Mouse (Mus musculus): ENCODE measurements around the gene Elmsan1. TPM values are rescaled to one million over a fixed set of nuclear protein-coding genes. Genes with fewer than 3 reads are reported as not detected.

Gene Elmsan1
- polyA plus RNA-seq, 1 experiment from 2014 or later: 7.0 TPM

DNA sequence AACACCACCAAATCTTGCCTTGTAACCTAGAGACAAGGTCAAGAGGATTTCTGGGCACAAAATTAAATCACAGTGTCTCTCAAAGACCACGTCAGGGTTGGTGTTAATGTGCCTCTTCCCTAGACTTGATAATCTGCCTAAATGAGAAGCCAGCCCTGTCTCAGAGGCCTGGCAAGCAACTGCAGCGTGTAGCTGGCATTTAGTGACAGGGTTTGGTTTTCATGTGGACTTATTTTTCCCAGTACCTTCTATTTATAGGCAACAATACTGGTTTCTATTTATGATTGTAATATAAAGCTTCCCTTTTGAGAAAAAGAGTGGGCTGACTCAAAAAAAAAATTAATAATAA is 63.2 kb downstream of the Elmsan1 start:
- no peak for ATAC-seq (ENCODE audit: insufficient number of reproducible peaks, insufficient read depth, low FRiP score, low TSS enrichment, low read depth)
- H3K4me2 ChIP-seq: no peak overlapping the region
- WGBS: 79% methylated on average over 2 of the region's 2 CpGs

DNA sequence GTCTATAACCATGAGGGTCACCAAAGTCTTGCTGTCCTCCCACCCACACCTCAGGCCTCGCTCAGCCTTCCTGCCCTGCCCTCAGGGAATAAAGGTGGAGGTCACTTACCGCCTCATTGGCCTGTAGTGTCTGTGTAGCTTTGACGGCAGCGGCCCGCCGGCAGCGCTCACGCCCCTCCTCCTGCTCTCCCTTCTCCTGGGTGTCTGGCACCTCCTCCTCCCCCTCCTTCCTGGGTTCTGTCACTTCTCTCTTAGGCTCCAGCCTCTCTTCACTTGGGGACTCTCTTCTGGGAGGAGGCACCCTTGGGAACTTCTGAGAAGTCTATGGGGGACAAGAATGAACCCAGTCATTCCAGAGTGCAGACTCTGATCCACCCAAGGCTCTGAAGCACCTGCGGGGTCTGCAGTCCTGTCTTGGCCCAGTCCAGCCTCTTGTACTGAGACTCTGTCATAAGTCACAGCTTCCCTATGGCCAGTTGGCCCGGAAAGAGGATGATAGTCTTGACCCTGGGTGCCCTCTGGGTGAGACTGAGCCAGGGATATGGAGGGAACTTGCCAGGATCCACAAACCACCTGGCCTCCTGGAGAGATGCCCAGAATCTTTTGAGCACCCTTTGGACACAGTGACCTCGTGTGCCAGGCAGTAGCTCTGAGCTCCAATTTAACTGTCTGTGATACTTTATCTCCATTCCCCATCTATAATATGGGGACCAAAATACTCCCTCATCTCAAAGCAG is 63.7 kb downstream of the Elmsan1 start:
- Histone ChIP-seq H3K27ac (no peak overlapping the region), H3K4me2 (no peak overlapping the region), H3K9me3 (no peaks in the 10 kb centered on the region), H3K36me3 (peaks cover 90% of the 10 kb centered on the region), H3K9ac (replicated peaks) (no peak overlapping the region), H3K4me1 (replicated peaks) (peaks cover under 1% of the 10 kb centered on the region; the same call in 1 of the 2 replicates), H3K4me3 (replicated peaks) (no peak overlapping the region), H3K27me3 (no peaks in the 10 kb centered on the region)
- no peak for ATAC-seq (ENCODE audit: insufficient number of reproducible peaks, insufficient read depth, low FRiP score, low TSS enrichment, low read depth)
- 54% methylated on average over 11 of the region's 11 CpGs for WGBS

More for the DNA sequence above, 63.2 kb downstream of the Elmsan1 start:
- H3K9ac ChIP-seq (replicated peaks): no peak overlapping the region
- H3K4me3 ChIP-seq (replicated peaks): no peak overlapping the region
- peaks cover 93% of the 10 kb centered on the region for H3K36me3 ChIP-seq
- no peak overlapping the region for H3K27ac ChIP-seq
- no peaks in the 10 kb centered on the region for H3K27me3 ChIP-seq
- no peaks in the 10 kb centered on the region for H3K4me1 ChIP-seq (replicated peaks)
- no peaks in the 10 kb centered on the region for H3K9me3 ChIP-seq

DNA sequence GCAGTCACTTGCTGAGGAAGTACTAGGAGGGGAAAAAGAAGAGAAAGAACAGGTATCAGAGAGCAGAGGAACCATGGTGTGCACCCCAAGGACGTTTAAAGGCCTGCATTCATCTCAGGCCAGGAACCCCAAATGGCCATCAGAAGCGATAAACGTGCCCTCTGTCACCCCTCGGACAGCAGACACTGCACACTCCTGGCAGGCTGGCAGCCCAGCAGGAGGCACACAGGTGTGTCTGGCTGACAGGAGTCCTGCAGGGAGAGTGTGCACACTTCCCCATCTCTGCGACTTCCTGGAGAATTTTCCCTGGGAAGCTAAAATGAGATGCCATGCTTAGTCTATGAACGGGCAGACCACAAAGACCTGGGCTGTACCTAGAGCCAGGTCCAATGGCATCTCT is 65.3 kb downstream of the Elmsan1 start:
- Histone ChIP-seq H3K27me3 (no peaks in the 10 kb centered on the region), H3K36me3 (peaks cover 78% of the 10 kb centered on the region), H3K4me1 (replicated peaks) (peaks cover 12% of the 10 kb centered on the region), H3K4me2 (no peak overlapping the region), H3K27ac (no peak overlapping the region), H3K9me3 (no peaks in the 10 kb centered on the region), H3K9ac (replicated peaks) (no peak overlapping the region), H3K4me3 (replicated peaks) (no peak overlapping the region)
- WGBS: 75% methylated on average over 6 of the region's 6 CpGs
- ATAC-seq (ENCODE audit: insufficient number of reproducible peaks, insufficient read depth, low FRiP score, low TSS enrichment, low read depth): no peak

DNA sequence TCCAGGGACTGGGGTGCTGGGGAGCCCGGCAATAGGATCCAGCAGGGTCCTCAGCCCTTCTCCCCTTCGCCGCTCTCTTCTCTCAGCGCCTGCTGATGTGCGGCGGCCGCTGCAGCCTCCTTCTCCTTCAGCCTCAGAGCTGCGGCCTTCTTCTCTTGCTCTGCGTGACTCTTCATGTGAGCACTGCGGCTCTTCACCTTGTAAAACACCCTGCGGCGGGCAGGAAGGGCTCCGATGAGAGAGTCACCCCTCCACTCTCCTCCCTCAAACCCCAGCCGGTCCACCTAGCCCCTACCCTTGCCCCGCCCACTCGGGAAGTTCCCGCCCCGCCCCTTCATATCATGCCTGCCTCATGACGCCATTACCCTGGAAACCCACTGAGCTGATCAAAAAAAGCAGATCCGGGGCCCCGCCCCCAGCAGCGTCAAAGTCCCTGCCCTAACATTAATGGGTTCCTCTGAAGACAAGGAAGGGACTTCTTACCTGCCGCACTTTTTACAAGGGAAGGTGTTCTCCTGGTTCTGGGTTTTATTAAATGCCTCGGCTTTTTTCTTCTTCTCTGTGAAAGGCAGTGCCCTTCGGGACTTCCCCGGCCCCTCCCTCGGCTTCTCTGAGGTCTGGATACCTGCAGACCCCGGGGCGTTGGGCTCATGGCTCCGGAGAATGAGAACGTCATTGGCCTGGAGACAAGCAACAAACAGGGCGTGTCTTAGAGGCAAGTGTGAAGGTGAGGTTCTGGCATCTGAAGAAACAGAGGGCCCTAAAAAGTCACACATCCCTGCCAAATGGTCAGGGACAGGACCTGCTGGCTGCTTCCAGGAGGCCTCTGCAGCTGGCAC is 66.1 kb downstream of the Elmsan1 start:
- no peak overlapping the region for H3K9ac ChIP-seq (replicated peaks)
- no peaks in the 10 kb centered on the region for H3K27me3 ChIP-seq
- WGBS: 49% methylated on average over 32 of the region's 32 CpGs
- H3K4me3 ChIP-seq (replicated peaks): no peak overlapping the region
- H3K4me1 ChIP-seq (replicated peaks): peaks cover 20% of the 10 kb centered on the region
- H3K9me3 ChIP-seq: no peaks in the 10 kb centered on the region
- H3K4me2 ChIP-seq: no peak overlapping the region
- no peak overlapping the region for H3K27ac ChIP-seq
- H3K36me3 ChIP-seq: peaks cover 69% of the 10 kb centered on the region
- ATAC-seq (ENCODE audit: insufficient number of reproducible peaks, insufficient read depth, low FRiP score, low TSS enrichment, low read depth): no peak

DNA sequence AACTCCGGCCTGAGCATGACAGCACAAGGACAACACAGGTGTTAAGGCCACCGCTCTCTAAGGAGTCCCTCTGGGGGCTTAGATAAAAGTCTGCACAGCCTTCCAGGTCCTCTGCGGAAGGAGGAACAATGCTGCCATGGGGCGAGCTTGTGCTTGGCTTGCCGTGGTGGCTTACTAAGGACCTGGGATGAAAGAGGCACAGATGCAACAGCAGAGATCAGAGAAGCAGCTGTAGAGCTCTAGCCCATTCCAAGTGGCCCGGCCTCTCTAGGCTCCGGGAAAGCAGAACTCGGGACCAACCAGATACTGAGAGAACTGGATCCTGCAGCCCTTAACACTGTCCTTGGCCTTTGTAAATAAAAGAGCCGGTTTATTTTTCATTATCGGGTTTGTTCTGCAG is 66.8 kb downstream of the Elmsan1 start:
- 0 out of 2 replicates have a peak overlapping the region, but pooled peaks have one; percentile 7 for H3K27ac ChIP-seq
- no peak for ATAC-seq (ENCODE audit: insufficient number of reproducible peaks, insufficient read depth, low FRiP score, low TSS enrichment, low read depth)
- H3K4me2 ChIP-seq: no peak overlapping the region
- peaks cover 63% of the 10 kb centered on the region for H3K36me3 ChIP-seq
- H3K9me3 ChIP-seq: no peaks in the 10 kb centered on the region
- peaks cover 20% of the 10 kb centered on the region for H3K4me1 ChIP-seq (replicated peaks)
- no peak overlapping the region for H3K4me3 ChIP-seq (replicated peaks)
- H3K9ac ChIP-seq (replicated peaks): no peak overlapping the region
- 88% methylated on average over 10 of the region's 10 CpGs for WGBS
- no peaks in the 10 kb centered on the region for H3K27me3 ChIP-seq

DNA sequence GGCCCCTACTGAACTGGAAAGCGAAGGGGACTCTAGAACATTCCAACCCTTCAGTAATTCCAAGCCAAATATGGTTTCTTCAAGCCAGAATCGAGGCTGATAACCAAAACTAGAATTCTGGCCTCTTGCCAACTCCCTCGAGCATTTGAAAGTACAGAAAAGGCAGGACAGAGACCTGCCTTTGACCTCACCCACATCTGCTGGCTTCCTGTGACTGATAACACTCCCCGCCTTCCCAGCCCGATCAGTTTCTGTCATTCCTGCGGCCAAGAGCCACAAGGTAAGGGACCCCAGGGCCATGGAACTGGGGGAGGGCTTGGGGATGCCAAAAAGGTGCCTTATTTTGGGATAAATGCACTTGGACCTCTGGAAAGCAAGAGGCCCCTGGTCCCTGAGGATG is 67.7 kb downstream of the Elmsan1 start:
- no peak for ATAC-seq (ENCODE audit: insufficient number of reproducible peaks, insufficient read depth, low FRiP score, low TSS enrichment, low read depth)
- H3K27ac ChIP-seq: no peak overlapping the region
- peaks cover 53% of the 10 kb centered on the region for H3K36me3 ChIP-seq
- no peak overlapping the region for H3K4me2 ChIP-seq
- H3K9me3 ChIP-seq: no peaks in the 10 kb centered on the region
- 71% methylated on average over 6 of the region's 6 CpGs for WGBS
- no peak overlapping the region for H3K9ac ChIP-seq (replicated peaks)
- H3K27me3 ChIP-seq: no peaks in the 10 kb centered on the region
- H3K4me3 ChIP-seq (replicated peaks): no peak overlapping the region
- H3K4me1 ChIP-seq (replicated peaks): peaks cover 20% of the 10 kb centered on the region

DNA sequence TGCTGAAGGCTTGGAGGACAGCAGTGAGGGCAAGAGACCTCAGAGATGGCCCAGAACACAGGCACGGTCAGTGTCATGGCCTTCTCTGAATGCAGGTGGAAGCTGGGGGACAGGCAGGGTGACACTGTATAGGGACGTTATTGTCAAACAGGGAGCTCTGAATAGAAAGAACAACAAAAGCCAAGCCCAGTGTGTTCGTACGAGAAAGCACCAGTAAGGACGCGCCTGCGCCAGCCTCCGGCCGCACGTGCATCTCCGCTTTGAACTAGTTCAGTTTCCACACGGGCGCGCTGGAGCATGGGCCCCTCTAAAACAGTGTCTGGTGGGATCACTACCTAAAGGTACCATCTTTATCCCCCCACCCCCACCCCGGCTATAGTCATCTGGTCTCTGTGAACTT is 68.7 kb downstream of the Elmsan1 start:
- Histone ChIP-seq H3K4me2 (no peak overlapping the region), H3K9ac (replicated peaks) (no peak overlapping the region), H3K27ac (peak overlapping the region; percentile 7; the same call in 1 of the 2 replicates), H3K36me3 (peaks cover 47% of the 10 kb centered on the region), H3K4me1 (replicated peaks) (peaks cover 20% of the 10 kb centered on the region), H3K9me3 (no peaks in the 10 kb centered on the region), H3K27me3 (no peaks in the 10 kb centered on the region), H3K4me3 (replicated peaks) (no peak overlapping the region)
- ATAC-seq (ENCODE audit: insufficient number of reproducible peaks, insufficient read depth, low FRiP score, low TSS enrichment, low read depth): no peak
- 88% methylated on average over 15 of the region's 15 CpGs for WGBS

DNA sequence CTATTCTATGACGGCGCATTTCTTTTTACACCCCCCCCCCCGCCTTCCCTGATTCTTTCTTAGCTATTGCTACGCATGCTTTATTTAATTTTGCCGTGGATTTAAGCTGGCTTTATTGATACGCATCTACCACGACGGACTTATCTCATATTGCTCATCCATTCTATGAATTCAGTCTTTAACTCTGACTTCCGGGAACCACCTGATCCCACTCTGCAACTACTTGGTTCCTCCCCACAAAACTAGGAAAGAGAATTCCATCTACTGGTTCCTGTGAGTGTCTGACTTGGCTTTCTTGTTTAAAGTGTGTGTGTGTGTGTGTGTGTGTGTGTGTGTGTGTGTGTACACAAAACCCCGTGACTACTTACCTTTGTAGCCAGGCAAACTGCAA is 70.1 kb downstream of the Elmsan1 start:
- no peak for ATAC-seq (ENCODE audit: insufficient number of reproducible peaks, insufficient read depth, low FRiP score, low TSS enrichment, low read depth)
- H3K27ac ChIP-seq: no peak overlapping the region
- H3K4me3 ChIP-seq (replicated peaks): peak overlapping the region; percentile 47
- peak overlapping the region; percentile 63 for H3K9ac ChIP-seq (replicated peaks)
- H3K36me3 ChIP-seq: peaks cover 39% of the 10 kb centered on the region
- peak overlapping the region; percentile 77 for H3K4me2 ChIP-seq
- H3K4me1 ChIP-seq (replicated peaks): peaks cover 20% of the 10 kb centered on the region
- WGBS: 20% methylated on average over 10 of the region's 10 CpGs
- H3K27me3 ChIP-seq: no peaks in the 10 kb centered on the region
- H3K9me3 ChIP-seq: no peaks in the 10 kb centered on the region

DNA sequence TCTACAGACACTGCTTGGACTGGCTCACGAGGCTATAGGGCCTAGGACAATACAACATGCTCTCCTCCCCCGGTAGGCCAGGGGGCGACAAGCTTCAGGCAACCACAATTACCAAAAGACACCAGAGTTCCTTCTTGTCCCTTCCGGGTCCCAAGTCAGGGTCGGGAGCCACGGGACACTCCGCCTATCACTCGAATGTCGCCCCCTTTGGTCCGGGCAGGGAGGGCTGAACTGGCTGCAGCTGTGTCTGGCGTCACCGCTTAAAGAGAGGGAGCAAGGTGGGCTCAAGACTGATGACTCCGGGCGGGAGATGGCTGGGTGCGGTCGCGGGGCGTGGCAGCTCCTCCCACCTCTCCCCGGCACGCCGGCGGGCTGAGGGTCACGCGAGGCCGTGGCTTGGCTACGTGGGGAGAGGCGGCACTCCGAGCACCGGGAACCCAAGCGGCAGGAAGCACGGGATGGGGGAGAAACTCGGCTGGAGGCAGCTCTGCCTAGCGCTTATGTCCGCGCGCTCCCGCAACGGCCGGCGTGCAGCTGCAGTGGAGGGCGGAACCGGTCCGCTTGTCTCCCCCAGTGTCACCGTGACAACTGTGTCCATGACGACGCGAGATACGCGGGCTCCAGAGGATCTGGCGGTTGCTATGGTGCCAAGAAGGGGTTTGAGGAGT is 70.6 kb downstream of the Elmsan1 start, which contains the start of gene Pnma1:
TSS of gene Pnma1 (minus strand) at position 536 of the 668 bp plus-strand sequence.
- H3K36me3 ChIP-seq: peaks cover 35% of the 10 kb centered on the region
- 1% methylated on average over 48 of the region's 50 CpGs for WGBS
- H3K9ac ChIP-seq (replicated peaks): peak within 1 kb of the TSS; percentile 63
- peak within 1 kb of the TSS; percentile 47 for H3K4me3 ChIP-seq (replicated peaks)
- H3K27ac ChIP-seq: no peak within 1 kb of the TSS
- H3K4me1 ChIP-seq (replicated peaks): peaks cover 20% of the 10 kb centered on the region
- no peaks in the 10 kb centered on the region for H3K27me3 ChIP-seq
- peak within 1 kb of the TSS; percentile 77 for H3K4me2 ChIP-seq
- ATAC-seq (ENCODE audit: insufficient number of reproducible peaks, insufficient read depth, low FRiP score, low TSS enrichment, low read depth): peak; percentile 70
- H3K9me3 ChIP-seq: no peaks in the 10 kb centered on the region

DNA sequence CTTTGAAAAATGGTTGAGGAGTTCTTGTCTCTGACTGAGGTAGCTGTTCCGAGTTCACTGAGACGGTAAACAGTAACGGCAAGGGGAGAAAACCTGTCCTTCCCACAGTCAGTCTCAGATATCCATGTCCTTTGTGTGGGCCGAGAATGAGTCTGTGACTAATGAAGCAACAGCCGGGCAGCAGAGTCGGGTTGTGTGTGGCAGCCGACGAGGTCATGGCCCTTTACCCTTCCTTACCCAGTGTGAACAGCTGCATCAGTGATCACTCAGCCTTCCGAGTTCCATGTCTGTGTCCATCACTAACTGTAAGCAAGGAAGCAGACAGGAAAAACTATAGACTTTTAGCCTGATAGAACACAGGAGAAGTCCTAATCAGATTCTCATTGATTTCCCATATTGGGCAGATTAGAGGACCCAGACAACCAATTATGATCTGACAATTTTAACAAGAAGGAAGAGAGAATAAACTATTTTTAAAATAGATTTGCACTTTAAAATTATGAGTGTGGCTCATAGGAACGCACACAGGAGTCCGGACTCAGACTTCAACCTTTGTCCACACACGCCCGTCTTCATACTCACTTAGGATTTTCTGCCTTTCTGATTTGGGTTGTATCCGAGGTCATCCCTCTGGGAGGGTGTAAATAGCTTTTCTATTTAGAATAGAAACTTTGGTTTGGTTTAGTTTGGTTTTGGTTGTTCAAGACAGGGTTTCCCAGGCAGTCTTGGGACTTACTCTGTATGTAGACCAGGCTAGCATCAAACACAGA is 76.2 kb downstream of the Elmsan1 start:
- 68% methylated on average over 14 of the region's 14 CpGs for WGBS
- Histone ChIP-seq H3K4me1 (replicated peaks) (no peaks in the 10 kb centered on the region), H3K27me3 (no peaks in the 10 kb centered on the region), H3K27ac (no peak overlapping the region), H3K36me3 (peaks cover 23% of the 10 kb centered on the region), H3K9ac (replicated peaks) (no peak overlapping the region), H3K4me2 (no peak overlapping the region), H3K4me3 (replicated peaks) (no peak overlapping the region), H3K9me3 (no peaks in the 10 kb centered on the region)
- ATAC-seq (ENCODE audit: insufficient number of reproducible peaks, insufficient read depth, low FRiP score, low TSS enrichment, low read depth): no peak

Data from limb, embryonic 12.5 days (tissue).